Mouse (Mus musculus): Measurements from ENCODE around the gene Pik3cg.

- TF ChIP-seq CTCF (IDR thresholded peaks at IDR 0.05; ENCODE audit: control insufficient read depth, insufficient read depth, insufficient replicate concordance, low read depth, low read length), result no peak
- no peak for TF ChIP-seq POLR2A (IDR thresholded peaks at IDR 0.05; ENCODE audit: control insufficient read depth, low read depth, low read length)
Observed at GRCm38 (mm10) chr12:32237839-32238238, 29.4 kb upstream of the Pik3cg start.

Measured in testis, adult 2 months (tissue).